Mouse (Mus musculus) gastrocnemius, postnatal 25 days (tissue): ENCODE results near the gene Avl9. TPM values are rescaled to one million over a fixed set of nuclear protein-coding genes. Genes with fewer than 3 reads are reported as not detected.

Experiments used
- DNase-seq: peaks from one replicate; pipeline ENCODE4 v3.0.0; 2022
- long read RNA-seq, 2 experiments: library from polyadenylated mRNA; stranded (forward); transcript quantifications; one replicate each; pipeline ENCODE4 v2.0.0; 2021
- total RNA-seq, 2 experiments: library from RNA; stranded (reverse); gene quantifications; 1 replicate in 1 of 2; 2 replicates in 1 of 2; pipeline ENCODE4 v1.2.3; 2021

The Avl9 gene
- 1 to 10 TPM; 4.4 to 4.8 TPM for total RNA-seq
- long read RNA-seq, experiment 1, full-length matches to known transcripts = 1 of 1 reads
- long read RNA-seq, experiment 1, partial matches to known transcripts = 0 of 1 reads
- long read RNA-seq, experiment 1, other reads (novel, unspliced or antisense) = 0 of 1 reads
- long read RNA-seq, experiment 2, partial matches to known transcripts = 0 of 1 reads
- long read RNA-seq, experiment 2, other reads (novel, unspliced or antisense) = 1 of 1 reads

- peak; percentile 98 for DNase-seq
These were observed at the start of gene Avl9 for GRCm38 (mm10) chr6:56714574-56715269. Gene Avl9, plus strand, starts transcription at chr6:56714899.

- DNase-seq = no peak
These were observed 26.5 kb upstream of the Avl9 start for GRCm38 (mm10) chr6:56688238-56688637.

GRCm38 (mm10) chr6:56691205-56691604 is 23.5 kb upstream of the Avl9 start:
- no peak for DNase-seq

GRCm38 (mm10) chr6:56692445-56692844 is 22.3 kb upstream of the Avl9 start:
- no peak for DNase-seq

GRCm38 (mm10) chr6:56703931-56704900 is 10.5 kb upstream of the Avl9 start, which contains the start of gene Lsm5:
Gene Lsm5, minus strand, starts transcription at chr6:56704710.
- DNase-seq = peak; percentile 78

GRCm38 (mm10) chr6:56714186-56714573 is 519 bp upstream of the Avl9 start:
- no peak for DNase-seq

GRCm38 (mm10) chr6:56715270-56715666 is 569 bp downstream of the Avl9 start:
- no peak for DNase-seq

GRCm38 (mm10) chr6:56719071-56719470 is 4.4 kb downstream of the Avl9 start:
- no peak for DNase-seq

GRCm38 (mm10) chr6:56720877-56721276 is 6.2 kb downstream of the Avl9 start:
- DNase-seq = no peak

- DNase-seq = no peak
These were observed 17.8 kb downstream of the Avl9 start for GRCm38 (mm10) chr6:56732545-56732944.

- DNase-seq = no peak
These were observed 31.3 kb downstream of the Avl9 start for GRCm38 (mm10) chr6:56745950-56746543.

GRCm38 (mm10) chr6:56753719-56754118 is 39.0 kb downstream of the Avl9 start:
- no peak for DNase-seq

GRCm38 (mm10) chr6:56756117-56756516 is 41.4 kb downstream of the Avl9 start:
- DNase-seq = no peak

GRCm38 (mm10) chr6:56759324-56759723 is 44.6 kb downstream of the Avl9 start:
- no peak for DNase-seq

GRCm38 (mm10) chr6:56765265-56765664 is 50.6 kb downstream of the Avl9 start:
- no peak for DNase-seq

GRCm38 (mm10) chr6:56765696-56766095 is 51.0 kb downstream of the Avl9 start:
- DNase-seq = no peak

GRCm38 (mm10) chr6:56775816-56776215 is 61.1 kb downstream of the Avl9 start:
- DNase-seq = no peak

- DNase-seq = no peak
These were observed 64.9 kb downstream of the Avl9 start for GRCm38 (mm10) chr6:56779636-56780035.

GRCm38 (mm10) chr6:56783561-56784272 is 69.0 kb downstream of the Avl9 start:
- DNase-seq = no peak

- DNase-seq = no peak
These were observed 70.4 kb downstream of the Avl9 start for GRCm38 (mm10) chr6:56785068-56785467.

GRCm38 (mm10) chr6:56787668-56788067 is 73.0 kb downstream of the Avl9 start:
- DNase-seq = no peak

GRCm38 (mm10) chr6:56789336-56789735 is 74.6 kb downstream of the Avl9 start:
- DNase-seq = no peak
